Mouse (Mus musculus): ENCODE measurements at regions not wholly inside any gene's neighbourhood (a gene's known extent, or its start where the extent isn't known, plus 50 kb on each side); places are given as distances from the start of the nearest gene placed in this dataset.

GRCm38 (mm10) chr4:64207118-64207868 lies 160.5 kb upstream of the Tnc start:
- DNase-seq: no peak

DNA sequence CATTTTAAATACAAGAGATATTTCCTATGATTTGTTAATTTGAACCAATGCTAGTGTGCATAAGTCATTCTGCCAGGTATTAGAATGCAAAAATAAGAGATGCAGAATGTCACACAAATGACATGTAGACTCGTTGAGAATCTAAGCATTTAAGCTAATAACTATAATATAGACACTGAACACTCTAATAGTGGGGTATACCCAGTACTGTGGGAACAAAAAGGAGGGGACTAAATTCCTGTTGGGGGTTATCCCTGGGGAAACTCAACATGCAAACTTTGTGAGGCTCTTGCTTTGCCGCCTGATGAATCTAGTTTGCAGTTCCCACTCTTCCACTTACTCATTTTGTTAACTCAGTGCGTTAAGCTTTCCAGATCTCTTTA lies 154.0 kb upstream of the Tnc start:
- DNase-seq: no peak

- no peak for DNase-seq
These were observed 153.5 kb upstream of the Tnc start for GRCm38 (mm10) chr4:64200151-64200807.

DNA sequence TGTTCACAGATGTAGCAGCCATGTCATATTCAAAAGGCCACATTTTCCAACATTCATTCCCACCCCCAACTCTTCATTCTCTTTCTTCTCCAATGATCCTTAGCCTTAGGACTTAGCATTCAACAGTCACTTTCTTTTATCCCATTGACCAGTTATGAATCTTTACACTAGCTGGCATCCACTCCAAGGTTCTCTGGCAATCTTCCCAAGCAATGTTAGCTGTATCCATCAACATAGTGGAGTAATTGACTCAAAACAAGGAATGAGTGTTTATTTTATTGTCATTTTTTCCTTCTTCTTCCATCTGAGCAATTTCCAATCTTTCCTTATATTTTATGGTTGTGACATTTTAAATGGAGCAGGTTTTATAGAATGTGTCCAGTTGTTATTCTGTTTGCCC lies 138.2 kb upstream of the Tnc start:
- DNase-seq: no peak

- DNase-seq: no peak
These were observed 129.1 kb upstream of the Tnc start for GRCm38 (mm10) chr4:64175938-64176337.

DNA sequence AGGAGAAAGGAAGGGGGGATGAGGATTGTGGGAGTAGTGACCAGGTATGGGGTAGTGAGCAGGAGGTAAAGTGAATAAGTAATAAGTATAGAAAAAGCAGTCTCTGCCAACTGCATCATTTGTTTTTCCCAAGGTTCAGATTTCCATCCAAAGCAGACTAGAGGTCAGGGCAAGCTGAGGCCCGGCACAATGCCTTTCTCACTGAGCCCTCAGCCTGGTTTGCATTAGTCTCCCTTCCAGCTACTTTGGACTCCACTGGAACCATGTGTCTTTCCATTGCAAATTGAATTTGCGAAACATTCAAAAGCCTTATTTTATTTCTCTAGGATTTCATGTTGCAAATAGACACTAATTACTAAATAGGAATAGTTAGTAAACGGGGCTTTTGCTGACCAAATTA lies 124.7 kb upstream of the Tnc start:
- DNase-seq: no peak

- DNase-seq: no peak
These were observed 102.2 kb upstream of the Tnc start for GRCm38 (mm10) chr4:64148989-64149463.

- no peak for DNase-seq
These were observed 99.1 kb upstream of the Tnc start for GRCm38 (mm10) chr4:64145924-64146323.

- no peak for DNase-seq
These were observed 96.1 kb upstream of the Tnc start for GRCm38 (mm10) chr4:64142963-64143362.

DNA sequence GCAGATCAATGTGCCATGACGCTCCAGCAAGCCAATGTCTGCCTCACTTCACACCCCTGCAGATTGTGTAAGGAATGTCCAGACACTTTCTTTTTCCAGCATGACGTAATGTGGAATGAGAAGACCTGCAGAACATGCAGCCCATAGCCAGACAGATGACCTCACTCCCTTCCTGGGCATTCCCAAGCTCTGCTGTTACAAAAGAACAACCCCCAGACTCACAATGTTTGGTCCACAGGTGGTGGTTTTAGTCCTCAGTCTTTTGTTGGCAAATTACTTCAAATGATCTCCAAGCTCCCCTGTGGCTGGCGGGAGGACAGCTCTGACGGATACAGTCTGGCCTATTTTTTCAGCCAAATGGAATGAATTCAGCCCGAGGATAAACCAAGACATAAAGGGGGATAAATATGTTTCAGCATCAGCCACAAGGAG lies 95.6 kb upstream of the Tnc start:
- no peak for DNase-seq

GRCm38 (mm10) chr4:64139836-64140235 lies 93.0 kb upstream of the Tnc start:
- DNase-seq: no peak

GRCm38 (mm10) chr4:64135036-64135435 lies 88.2 kb upstream of the Tnc start:
- DNase-seq: no peak

- no peak for DNase-seq
These were observed 82.5 kb upstream of the Tnc start for GRCm38 (mm10) chr4:64129290-64129689.

DNA sequence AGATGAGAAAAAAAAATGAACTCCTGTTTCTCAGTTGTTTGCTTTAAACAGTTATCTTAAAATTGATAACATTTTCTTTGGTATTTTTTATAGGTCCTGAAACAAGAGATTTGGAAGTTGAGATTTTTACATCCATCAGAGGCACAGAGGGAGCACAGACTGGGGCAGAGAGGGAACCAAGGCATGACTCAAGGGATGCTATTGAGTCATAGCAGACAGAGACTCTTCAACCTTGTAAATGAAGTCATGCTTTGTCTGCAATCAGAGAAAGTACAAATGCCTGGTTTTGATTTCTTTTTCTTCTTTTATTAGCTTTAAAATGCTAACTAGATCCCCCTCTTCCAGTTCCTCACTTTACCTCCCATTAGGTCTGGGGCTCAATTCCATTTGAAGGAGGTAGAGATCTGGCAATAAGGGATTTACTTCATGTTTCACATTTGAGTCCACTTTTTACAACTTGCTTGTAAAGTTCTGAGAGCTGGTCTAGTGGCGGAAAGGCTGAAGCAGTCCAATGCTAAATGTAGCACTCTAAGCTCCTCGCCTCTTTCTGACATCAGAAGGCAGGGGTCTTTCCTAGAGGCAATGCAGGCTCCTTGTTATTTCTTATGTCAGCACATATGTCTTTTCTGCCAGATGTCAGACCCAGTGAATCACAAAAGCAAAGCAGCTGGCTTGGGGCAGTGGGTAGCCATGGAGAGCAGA lies 77.7 kb upstream of the Tnc start:
- DNase-seq: no peak

- no peak for DNase-seq
These were observed 76.9 kb upstream of the Tnc start for GRCm38 (mm10) chr4:64123675-64124074.

- DNase-seq: no peak
These were observed 51.4 kb upstream of the Tnc start for GRCm38 (mm10) chr4:64098247-64098646.

Data from adrenal gland, adult 8-10 months (tissue).